Mouse (Mus musculus): ENCODE measurements around the gene Gm853.

Gene Gm853

GRCm38 (mm10) chr4:130213857-130214256 is 8.3 kb downstream of the Gm853 start:
- DNase-seq (ENCODE audit: low spot score in 2 of 2): no peak

GRCm38 (mm10) chr4:130213197-130213596 is 9.0 kb downstream of the Gm853 start:
- DNase-seq (ENCODE audit: low spot score in 2 of 2): no peak

GRCm38 (mm10) chr4:130212421-130212820 is 9.8 kb downstream of the Gm853 start:
- DNase-seq (ENCODE audit: low spot score in 2 of 2): no peak

GRCm38 (mm10) chr4:130211870-130212269 is 10.3 kb downstream of the Gm853 start:
- DNase-seq (ENCODE audit: low spot score in 2 of 2): no peak

GRCm38 (mm10) chr4:130198694-130199670 is 23.2 kb downstream of the Gm853 start:
- DNase-seq (ENCODE audit: low spot score in 2 of 2): peak; percentile 27 to 78

GRCm38 (mm10) chr4:130196542-130196941 is 25.7 kb downstream of the Gm853 start:
- no peak for DNase-seq (ENCODE audit: low spot score in 2 of 2)

- no peak for DNase-seq (ENCODE audit: low spot score in 2 of 2)
Observed at GRCm38 (mm10) chr4:130195924-130196323, 26.3 kb downstream of the Gm853 start.

GRCm38 (mm10) chr4:130192266-130192665 is 29.9 kb downstream of the Gm853 start:
- no peak for DNase-seq (ENCODE audit: low spot score in 2 of 2)

GRCm38 (mm10) chr4:130189606-130190005 is 32.6 kb downstream of the Gm853 start:
- no peak for DNase-seq (ENCODE audit: low spot score in 2 of 2)

GRCm38 (mm10) chr4:130188806-130189297 is 33.3 kb downstream of the Gm853 start:
- peak; percentile 33 to 73 for DNase-seq (ENCODE audit: low spot score in 2 of 2)

GRCm38 (mm10) chr4:130186891-130187290 is 35.3 kb downstream of the Gm853 start:
- DNase-seq (ENCODE audit: low spot score in 2 of 2): no peak

GRCm38 (mm10) chr4:130186450-130186849 is 35.8 kb downstream of the Gm853 start:
- no peak for DNase-seq (ENCODE audit: low spot score in 2 of 2)

- no peak for DNase-seq (ENCODE audit: low spot score in 2 of 2)
Observed at GRCm38 (mm10) chr4:130183879-130184278, 38.3 kb downstream of the Gm853 start.

- no peak for DNase-seq (ENCODE audit: low spot score in 2 of 2)
Observed at GRCm38 (mm10) chr4:130183023-130183422, 39.2 kb downstream of the Gm853 start.

GRCm38 (mm10) chr4:130181886-130182285 is 40.3 kb downstream of the Gm853 start:
- no peak for DNase-seq (ENCODE audit: low spot score in 2 of 2)

GRCm38 (mm10) chr4:130180909-130181602 is 41.1 kb downstream of the Gm853 start:
- no peak for DNase-seq (ENCODE audit: low spot score in 2 of 2)

GRCm38 (mm10) chr4:130179876-130180275 is 42.3 kb downstream of the Gm853 start:
- DNase-seq (ENCODE audit: low spot score in 2 of 2): no peak

GRCm38 (mm10) chr4:130177536-130177935 is 44.7 kb downstream of the Gm853 start:
- no peak for DNase-seq (ENCODE audit: low spot score in 2 of 2)

GRCm38 (mm10) chr4:130177087-130177486 is 45.1 kb downstream of the Gm853 start:
- no peak for DNase-seq (ENCODE audit: low spot score in 2 of 2)

GRCm38 (mm10) chr4:130176156-130176720 is 46.0 kb downstream of the Gm853 start:
- DNase-seq (ENCODE audit: low spot score in 2 of 2): no peak

- no peak for DNase-seq (ENCODE audit: low spot score in 2 of 2)
Observed at GRCm38 (mm10) chr4:130175072-130175711, 47.0 kb downstream of the Gm853 start, which contains the start of gene Tinagl1. TSS of gene Tinagl1 (minus strand) at chr4:130175122.

Data from thymus, postnatal 10 days (tissue).